Mouse (Mus musculus): ENCODE data around the gene Kat2b. TPM values are rescaled to one million over a fixed set of nuclear protein-coding genes. Genes with fewer than 3 reads are reported as not detected.
"Not testable (repeated sequence)": the region's sequence is repeated elsewhere in the genome, so short reads cannot be mapped to it uniquely, and the experiment has no call there.

The Kat2b gene
- total RNA-seq, 2 experiments from 2014 or later = 61.9 to 63.8 TPM

DNA sequence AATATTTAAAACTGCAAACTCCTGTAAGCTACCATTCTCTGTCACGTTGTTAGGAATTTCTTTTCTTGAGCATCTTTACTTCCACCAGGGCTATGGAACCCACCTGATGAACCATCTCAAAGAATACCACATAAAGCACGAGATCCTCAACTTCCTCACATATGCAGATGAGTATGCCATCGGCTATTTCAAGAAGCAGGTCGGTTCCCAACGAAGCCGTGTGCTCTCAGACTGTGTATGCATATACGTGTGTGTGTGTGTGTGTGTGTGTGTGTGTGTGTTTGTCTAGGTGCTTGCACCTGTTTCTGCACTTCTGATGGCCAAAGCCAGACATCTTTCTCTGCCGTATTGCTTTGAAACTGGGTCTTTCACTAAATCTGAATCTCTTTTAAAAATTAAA, 92.6 kb downstream of the Kat2b start:
- DNase-seq (ENCODE audit: low spot score) = no peak

DNA sequence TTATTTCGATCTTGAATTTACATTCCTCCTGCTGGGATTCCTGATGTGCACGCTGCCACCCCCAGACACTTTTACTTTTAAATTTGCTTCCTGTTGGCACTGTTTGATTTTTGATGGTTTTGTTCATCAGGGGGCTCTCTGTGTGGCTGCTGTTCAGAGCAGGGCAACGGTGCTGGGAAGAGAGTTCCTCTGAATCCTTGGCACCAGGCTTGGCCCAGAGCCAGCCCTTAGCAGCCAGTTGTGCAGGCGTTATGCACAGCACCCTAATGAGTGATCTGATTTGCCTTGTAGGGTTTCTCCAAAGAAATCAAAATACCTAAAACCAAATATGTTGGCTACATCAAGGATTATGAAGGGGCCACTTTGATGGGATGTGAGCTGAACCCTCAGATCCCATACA, 93.1 kb downstream of the Kat2b start:
- DNase-seq (ENCODE audit: low spot score) = no peak

DNA sequence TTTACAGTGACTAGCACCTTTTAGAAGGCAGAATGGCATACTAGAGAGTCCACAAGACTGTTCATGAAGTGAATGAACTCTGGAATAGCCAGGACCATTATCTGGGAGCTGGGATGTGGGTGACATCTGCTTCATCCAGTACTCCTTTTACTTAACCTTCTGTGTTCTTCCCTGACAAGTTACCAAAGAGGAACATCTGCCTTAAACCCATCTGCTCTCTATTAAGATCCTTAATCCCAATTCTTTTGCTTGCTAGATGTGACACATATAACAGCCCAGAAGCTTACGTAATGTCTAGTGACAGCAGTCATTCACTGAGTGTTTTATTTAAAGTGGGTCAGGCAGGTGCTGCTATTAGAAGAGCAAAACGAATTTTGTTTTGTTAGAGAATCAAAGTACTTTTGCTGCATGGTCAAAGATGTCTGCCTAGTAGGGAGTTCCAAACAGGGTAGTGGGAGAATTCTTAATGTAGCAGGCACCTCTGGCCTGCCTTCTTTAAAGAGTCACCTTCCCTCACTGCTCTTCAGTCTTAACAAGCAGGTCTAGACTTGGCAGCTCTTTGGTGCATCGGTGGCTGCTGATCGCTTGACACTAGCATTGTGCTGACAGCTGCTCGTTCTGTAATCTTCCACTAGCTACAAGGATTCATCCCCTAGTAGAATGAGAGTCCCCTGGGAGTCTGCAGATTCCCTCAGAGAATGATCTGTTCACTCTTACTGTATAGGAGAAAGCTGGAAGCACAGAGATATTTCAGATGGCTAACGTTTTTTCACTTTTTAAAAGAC, 94.6 kb downstream of the Kat2b start:
- no peak for DNase-seq (ENCODE audit: low spot score)

DNA sequence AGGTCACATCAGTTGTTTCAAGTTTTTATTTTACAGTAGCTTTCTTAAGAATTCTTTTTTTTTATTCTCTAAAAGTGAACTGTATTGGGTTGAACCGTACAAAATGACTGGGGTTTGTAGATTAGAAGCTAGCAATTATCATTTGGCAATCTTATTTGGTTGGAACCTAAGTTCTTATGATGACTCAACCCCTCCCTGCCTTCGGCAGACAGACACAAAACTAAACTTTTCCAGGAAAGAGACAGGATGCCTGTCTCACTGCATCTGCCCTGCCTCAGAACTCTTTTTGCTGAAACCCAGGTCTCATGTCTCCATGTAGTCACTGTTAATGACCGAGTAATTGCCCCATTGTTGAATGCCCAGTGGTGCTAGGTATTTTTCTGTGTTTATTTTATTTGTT, 97.6 kb downstream of the Kat2b start:
- DNase-seq (ENCODE audit: low spot score) = no peak

DNA sequence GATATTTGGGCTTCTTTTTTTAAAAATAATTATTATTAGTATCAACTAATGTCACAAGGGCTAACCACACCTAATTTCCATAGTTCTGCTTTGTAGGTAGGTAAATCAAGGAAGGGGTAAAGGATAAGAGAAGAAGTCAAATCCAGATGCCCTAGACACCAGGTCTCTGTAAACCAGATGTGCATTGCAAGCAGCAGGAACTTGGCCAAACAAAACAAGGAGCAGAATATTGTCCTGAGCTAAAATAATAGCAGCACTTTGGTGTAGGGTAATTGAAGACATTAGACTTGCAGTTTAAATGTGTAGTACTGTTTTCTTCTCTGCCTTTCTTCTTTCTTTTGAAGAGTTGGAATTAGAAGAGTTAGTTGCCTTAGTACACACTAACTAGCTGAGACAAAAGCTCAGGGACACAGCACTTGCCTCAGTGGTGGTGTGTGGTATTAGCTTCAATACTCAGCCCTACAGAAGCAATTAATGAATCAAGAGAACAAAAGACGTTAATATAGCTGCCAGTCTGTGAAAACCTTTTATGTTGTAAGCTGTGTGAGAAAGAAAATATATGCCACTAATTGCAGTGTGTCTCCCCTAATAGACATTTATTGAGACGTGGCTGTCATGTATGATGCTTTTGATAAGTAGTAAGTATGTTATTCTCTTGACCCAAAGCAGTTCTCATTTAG, 98.2 kb downstream of the Kat2b start:
- no peak for DNase-seq (ENCODE audit: low spot score)

DNA sequence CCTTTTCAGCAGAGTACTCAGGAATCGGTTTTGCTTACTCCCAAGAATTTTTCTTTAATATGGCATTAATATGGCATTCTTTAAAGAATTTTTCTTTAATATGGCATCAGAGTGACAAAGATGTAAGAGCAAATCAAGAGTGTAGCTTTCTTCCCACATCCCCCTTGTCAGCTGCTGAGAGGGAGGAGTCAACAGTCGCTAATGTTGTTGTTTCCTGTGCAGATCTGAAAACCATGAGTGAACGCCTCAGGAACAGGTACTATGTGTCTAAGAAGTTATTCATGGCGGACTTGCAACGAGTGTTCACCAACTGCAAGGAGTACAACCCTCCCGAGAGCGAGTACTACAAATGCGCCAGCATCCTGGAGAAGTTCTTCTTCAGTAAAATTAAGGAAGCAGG, 103.8 kb downstream of the Kat2b start:
- DNase-seq (ENCODE audit: low spot score) = no peak

DNA sequence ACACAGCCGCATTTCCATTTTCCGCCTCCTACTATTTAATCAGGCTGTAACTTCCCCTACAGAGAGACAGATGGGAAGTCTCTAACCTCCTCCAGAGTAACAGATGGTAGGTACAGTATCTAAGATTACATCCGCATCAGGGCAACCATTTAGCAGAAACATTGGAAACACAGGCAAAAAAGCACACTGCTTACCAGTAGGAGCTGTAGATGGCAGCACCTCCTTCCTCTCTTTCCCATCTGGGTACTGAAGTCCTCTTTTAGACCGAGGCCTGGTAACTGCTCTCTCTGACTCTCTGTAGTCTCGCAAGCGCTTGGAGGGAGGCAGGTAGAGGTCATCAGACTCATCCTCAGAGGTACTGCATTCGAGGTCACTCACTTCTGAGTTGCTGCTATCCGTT, 112.1 kb downstream of the Kat2b start:
- DNase-seq (ENCODE audit: low spot score) = no peak

DNA sequence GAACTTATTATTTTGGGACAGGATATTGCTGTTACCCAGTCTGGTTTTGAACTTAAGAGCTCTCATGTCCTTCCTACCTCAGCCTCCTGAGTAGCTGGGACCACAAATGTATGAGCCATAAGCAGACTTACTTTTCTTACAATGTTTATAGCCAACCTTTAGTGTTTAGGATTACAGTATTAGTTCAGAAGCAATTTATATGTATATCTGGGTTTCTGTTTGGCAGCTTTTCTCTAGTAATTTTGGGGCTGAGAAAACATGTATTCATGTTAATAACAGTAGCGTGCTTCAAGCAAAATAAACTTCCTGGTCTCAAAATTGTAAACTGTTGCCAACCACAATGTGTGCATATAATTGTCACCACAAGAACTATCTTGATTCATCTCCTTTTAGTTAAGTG, 121.7 kb downstream of the Kat2b start:
- no peak for DNase-seq (ENCODE audit: low spot score)

DNA sequence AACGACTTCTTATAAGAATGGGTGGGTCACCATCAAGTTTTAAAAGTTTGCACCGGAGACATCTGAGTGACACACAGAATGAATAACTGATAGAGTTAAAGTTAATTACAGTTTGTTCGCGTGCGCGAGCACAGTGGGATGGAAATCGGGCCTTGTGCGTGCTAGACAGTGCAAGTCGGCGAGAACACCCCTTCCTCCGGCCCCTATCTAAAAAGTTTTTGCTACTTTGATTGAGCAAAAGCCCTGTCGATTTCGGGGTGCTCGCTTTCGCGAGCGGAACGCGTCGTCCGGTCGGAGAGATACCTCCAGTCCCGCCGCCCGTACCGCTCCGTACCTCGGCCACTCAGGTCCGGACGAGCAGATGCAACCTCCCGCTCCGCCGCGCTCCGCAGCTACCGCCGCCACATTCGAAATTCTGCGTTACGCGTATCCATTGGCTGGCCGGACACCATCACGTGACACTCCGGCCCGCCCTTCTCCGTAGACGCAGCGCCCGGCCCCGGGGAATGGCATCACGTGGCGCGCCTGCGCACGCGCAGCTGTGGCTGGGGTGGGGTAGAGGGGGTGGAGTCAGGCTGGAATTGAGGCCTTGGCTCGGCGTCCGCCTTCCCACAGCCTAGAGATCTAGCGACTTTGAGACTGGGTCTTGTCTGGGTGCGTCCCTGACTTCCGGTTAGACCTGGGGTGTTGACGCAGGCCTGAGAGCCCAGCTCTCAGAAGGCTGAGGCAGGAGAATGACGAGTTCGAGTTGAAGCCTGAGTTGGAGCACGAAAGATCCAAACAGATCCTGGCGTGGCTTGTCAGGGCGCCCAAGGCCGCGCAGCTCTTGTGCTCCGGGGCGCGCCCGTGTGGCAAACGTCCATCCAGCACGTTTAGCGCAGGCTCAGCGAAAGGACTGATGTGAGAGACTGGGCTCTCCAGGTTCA, 122.5 kb downstream of the Kat2b start, which contains the start of gene Sgo1:
Sgo1 (minus strand) TSS at position 457 of the 926 bp plus-strand sequence.
- peak; percentile 97 for DNase-seq (ENCODE audit: low spot score)

DNA sequence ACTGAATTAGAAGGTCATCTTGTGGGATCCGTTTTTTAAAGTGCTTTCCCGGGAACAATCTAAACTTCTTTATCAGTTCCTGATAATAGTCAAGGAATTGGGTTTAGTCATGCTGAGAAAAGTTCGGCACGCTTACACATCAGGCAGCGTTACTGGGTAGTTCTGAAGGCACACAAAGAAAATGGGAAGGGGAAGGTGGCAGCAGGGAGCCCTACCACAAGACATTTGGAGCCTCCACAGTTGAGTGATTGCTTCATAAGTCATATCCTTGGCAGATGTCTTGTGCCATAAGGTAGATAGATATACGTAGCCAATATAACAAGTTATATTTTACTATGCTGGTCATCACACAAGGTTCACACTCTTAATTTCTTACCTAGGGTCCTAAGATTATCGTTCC, 123.3 kb downstream of the Kat2b start:
- DNase-seq (ENCODE audit: low spot score) = no peak

DNA sequence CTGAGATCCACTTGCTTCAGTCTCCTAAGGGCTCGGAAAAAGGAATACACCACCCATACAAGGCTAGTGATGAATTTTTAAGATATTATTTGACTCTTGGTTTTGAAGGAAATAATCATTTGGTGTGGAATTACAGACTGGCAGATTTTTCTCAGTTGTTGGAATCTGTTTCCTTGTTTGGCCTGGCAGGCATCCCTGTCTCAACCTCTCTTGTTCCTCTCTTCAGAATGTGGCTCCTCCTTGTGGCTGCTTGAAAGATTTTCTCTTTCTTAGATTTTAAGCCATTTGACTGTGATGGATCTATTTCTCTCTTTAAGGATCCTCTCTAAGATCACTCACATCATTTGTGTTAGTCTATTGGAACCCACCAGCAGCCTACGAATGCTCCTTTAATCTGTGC, 127.4 kb downstream of the Kat2b start:
- peak; percentile 64 for DNase-seq (ENCODE audit: low spot score)

DNA sequence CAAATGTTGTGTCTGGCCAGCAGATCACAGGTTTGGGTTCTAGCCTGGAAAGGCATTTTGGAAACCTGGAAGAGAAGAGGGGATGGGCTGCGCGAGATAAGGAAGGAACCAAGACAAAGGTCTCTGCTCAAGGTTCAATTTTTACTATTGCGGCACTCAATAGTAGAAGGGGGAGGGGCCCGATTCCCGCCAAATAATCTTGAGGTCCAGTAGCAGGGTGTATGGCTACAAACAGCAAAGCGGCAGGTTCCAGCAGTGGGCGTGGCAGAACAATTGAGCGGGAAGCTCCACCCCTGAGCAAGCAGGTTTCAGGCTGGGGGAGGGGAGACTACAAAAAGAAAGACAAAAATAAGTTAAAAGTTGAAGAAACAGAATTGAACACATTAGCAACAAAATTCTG, 130.9 kb downstream of the Kat2b start:
- not testable (repeated sequence) for DNase-seq (ENCODE audit: low spot score)

DNA sequence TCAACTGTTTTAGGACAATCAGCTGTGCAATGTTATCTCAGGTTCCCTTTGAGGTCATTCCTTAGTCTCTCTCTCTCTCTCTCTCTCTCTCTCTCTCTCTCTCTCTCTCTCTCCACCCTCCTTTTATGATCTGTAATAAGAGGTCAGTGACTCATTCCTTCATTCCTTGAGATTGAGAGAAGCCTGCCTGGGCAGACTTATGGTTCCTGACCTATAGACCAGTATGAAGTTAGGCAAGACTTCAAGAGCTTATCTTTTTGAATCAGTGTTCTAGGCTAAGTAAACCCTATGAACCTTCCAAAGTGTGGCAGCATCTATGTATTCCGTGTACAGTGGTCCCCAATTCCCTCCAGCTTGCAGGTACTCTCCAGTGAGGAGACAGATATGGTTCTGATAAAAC, 147.8 kb downstream of the Kat2b start:
- DNase-seq (ENCODE audit: low spot score) = no peak

DNA sequence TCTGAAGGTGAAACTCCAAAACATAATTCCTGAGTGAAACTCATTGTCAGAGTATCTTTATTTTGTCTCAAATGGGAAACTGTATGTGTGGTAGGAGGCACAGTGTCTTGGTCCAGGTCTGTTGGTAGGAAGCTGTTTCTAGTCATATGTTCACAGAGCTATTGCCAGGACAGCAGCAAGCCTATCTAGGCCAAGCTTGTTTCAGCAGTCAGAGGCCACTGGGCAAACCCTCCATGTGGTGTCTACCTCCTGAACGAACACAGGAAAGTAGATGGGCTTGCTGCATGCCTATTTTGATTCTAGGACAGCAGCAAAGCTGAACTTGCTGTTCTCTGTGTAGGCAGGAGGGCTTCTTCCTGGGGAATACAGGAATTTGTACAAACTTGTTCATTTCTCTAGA, 148.5 kb downstream of the Kat2b start:
- not testable (repeated sequence) for DNase-seq (ENCODE audit: low spot score)

DNA sequence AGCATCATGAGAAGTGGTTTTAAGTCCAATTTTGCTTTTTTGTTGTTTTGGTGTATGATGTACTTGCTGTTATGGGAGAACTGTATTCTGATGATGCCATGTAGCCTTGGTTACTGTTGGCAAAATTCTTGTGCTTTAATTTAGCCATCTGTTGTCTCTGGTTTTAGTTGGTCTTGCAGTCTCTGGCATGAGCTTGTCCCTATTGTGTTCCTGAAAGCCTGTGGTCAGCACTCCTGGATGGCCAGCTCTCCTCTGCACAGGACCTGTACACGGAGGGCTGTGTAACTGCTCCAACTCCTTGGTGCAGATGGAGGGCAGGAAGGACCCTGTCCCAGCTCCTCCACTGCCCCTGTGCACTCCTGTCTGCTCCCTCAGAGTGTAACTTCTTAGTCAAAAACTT, 151.8 kb downstream of the Kat2b start:
- DNase-seq (ENCODE audit: low spot score) = no peak

DNA sequence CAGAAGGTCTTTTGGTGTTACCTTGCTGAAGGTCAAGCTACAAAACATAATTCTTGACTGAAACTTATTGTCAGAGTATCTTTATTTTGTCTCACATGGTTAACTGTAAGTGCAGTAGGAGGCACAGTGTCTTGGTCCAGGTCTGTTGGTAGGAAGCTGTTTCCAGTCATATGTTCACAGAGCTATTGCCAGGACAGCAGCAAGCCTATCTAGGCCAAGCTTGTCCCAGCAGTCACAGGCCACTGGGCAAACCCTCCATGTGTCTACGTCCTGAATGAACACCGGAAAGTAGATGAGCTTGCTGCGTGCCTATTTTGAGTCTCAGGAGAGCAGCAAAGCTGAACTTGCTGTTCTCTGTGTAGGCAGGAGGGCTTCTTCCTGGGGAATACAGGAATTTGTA, 152.3 kb downstream of the Kat2b start:
- not testable (repeated sequence) for DNase-seq (ENCODE audit: low spot score)

Other genes with a start within 250 kb of the Kat2b start
- under 1 TPM; 0.14 to 0.17 TPM for gene Efhb, start 103.5 kb upstream of the Kat2b start, total RNA-seq (2021)
- 10 to 100 TPM; 49.5 to 52.4 TPM for gene Rab5a, start 87.6 kb upstream of the Kat2b start, total RNA-seq (2021)
- not detected for gene Pp2d1, start 27.4 kb upstream of the Kat2b start, total RNA-seq (2021)
- not detected for gene Sgo1, start 122.5 kb downstream of the Kat2b start, total RNA-seq (2021)

Measured in gastrocnemius, adult 18-20 months (tissue).